Mouse (Mus musculus) ES-E14 (cell line): Measurements from ENCODE around the gene Gjb3.

Source experiments
- HCFC1 ChIP-seq: IDR thresholded peaks from 2 replicates; pipeline ENCODE4 v1.6.1; 2012; ENCODE audit warnings: low read length, inconsistent platforms, borderline replicate concordance; ENCODE audit not compliant: insufficient read depth
- ZNF384 ChIP-seq: IDR thresholded peaks from 2 replicates; pipeline ENCODE4 v1.6.1; 2012; ENCODE audit warnings: low read depth, low read length, inconsistent platforms

DNA sequence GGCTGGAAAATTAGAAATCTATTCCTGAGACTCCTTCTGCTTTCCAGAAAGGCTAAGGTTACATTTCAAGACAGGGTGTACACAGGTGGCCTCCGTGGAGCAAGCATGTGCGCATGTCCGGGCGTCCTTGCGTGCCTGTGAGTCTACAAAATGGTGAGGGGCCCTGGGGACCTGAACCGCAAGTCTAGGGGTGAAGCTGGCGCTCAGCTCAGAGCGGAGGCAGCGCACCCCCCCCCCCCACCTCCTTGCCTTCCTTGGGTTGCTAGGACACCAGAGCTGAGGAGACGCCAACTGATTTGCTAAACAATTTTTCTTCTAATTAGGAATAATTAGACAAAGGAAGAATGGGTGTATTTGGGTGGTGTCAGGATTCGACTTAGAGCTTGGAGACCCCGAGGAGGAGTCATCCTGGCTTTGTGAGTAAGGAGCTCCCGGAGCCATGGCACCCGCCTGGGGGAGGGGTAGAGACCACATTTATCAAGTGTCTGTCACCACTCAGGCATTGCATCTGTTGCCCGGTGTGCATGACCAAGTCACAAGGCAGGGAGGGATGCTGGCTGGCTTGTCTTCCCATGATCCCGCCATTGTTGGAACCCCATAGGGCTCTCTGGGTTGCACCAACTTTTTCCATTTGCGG, 45.0 kb upstream of the Gjb3 start:
- no peak for TF ChIP-seq ZNF384
- TF ChIP-seq HCFC1, result no peak
